Mouse (Mus musculus): Measurements from ENCODE around the gene Pmfbp1. TPM values are rescaled to one million over a fixed set of nuclear protein-coding genes. Genes with fewer than 3 reads are reported as not detected.

The Pmfbp1 gene
- polyA plus RNA-seq, 1 experiment: not detected

DNA sequence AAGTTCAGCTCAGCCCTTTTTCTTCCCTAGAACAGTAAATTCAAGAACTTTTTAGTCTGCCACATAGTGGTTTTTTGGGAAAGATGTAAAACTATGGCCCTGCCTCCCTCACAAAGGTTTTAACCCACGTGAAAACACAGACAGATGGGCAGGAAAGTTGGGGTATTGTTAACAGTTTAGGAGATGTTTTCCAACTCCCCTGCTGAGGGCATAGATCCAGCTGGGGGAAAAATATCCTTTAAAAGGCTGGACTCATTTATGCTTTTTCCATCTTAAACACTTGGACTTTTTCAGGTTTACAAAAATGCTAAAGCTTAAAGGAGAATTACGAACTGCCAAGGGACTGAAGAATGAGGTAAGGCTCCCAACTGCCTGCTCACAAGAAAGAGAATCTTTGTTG is 774 bp downstream of the Pmfbp1 start:
- no peaks in the 10 kb centered on the region for H3K4me1 ChIP-seq (ENCODE audit: control insufficient read depth, insufficient read depth, insufficient read length, low read length)
- TF ChIP-seq CTCF (IDR thresholded peaks at IDR 0.05; ENCODE audit: extremely low read depth, insufficient read length, insufficient replicate concordance, low read depth, low read length): no peak
- no peak for TF ChIP-seq POLR2A (IDR thresholded peaks at IDR 0.05; ENCODE audit: low read depth, low read length)
- no peak overlapping the region for H3K27ac ChIP-seq (ENCODE audit: insufficient read depth, low read depth, low read length)
- H3K27me3 ChIP-seq (ENCODE audit: control insufficient read depth, insufficient read depth, low read length): no peaks in the 10 kb centered on the region
- H3K4me3 ChIP-seq (ENCODE audit: low read depth, low read length): no peak overlapping the region
- 67% methylated on average over 2 of the region's 2 CpGs for WGBS
- no peaks in the 10 kb centered on the region for H3K36me3 ChIP-seq (ENCODE audit: control insufficient read depth, insufficient read depth, low read length)

DNA sequence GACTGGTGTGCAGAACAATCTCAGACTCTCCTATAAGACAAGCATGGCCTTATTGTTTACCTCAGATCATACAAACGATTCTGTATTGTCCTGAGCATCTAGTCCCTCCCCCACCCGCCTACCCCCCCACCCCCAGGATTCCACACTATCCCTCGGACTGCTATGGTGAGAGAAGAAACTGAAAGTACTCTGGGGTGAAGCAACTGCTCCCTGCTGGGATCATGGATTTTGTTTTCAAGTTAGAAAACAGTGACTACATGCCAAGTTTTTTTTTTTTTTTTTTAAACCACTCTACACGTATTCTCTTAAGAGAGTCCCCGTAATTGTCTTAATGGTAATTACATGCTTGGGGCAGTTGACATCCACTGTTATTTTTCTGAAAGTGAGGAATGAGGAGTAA is 3.6 kb downstream of the Pmfbp1 start:
- H3K36me3 ChIP-seq (ENCODE audit: control insufficient read depth, insufficient read depth, low read length): no peaks in the 10 kb centered on the region
- 46% methylated on average over 5 of the region's 5 CpGs for WGBS
- no peaks in the 10 kb centered on the region for H3K4me1 ChIP-seq (ENCODE audit: control insufficient read depth, insufficient read depth, insufficient read length, low read length)
- H3K27ac ChIP-seq (ENCODE audit: insufficient read depth, low read depth, low read length): no peak overlapping the region
- no peaks in the 10 kb centered on the region for H3K27me3 ChIP-seq (ENCODE audit: control insufficient read depth, insufficient read depth, low read length)
- H3K4me3 ChIP-seq (ENCODE audit: low read depth, low read length): no peak overlapping the region
- TF ChIP-seq CTCF (IDR thresholded peaks at IDR 0.05; ENCODE audit: extremely low read depth, insufficient read length, insufficient replicate concordance, low read depth, low read length) (no peak), POLR2A (IDR thresholded peaks at IDR 0.05; ENCODE audit: low read depth, low read length) (no peak)

DNA sequence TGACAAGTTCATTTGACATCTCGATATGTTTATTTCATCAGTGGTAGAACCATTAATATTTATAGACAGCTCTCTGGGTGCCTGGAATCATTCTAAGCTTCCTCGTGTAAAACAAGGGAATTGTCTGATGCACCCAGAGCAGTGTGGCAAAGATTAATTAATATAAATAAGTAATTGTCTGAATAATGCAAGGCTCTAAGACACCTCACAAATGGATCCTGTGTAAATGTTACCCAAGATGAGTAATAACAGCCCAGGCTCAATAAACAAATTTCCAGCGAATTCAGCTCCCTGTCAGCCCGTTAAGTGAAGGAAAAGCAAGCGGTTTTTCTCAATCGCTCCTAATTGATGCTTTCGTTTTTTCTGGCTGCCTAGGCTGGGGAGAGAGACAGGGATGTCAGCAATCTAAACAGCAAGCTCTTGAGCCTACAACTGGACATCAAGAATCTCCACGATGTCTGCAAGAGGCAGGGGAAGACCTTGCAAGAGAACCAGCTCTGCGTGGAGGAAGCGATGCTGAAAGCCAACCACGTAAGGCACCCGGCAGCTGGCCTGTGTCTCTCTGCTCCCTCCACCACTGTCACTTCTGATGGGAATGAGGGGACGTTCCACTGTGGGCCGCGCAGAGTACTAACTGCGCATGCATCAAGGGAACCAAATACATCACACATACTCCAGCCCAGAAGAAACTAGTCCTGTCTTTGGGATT is 5.3 kb downstream of the Pmfbp1 start:
- TF ChIP-seq POLR2A (IDR thresholded peaks at IDR 0.05; ENCODE audit: low read depth, low read length) (no peak), CTCF (IDR thresholded peaks at IDR 0.05; ENCODE audit: extremely low read depth, insufficient read length, insufficient replicate concordance, low read depth, low read length) (no peak)
- H3K36me3 ChIP-seq (ENCODE audit: control insufficient read depth, insufficient read depth, low read length): no peaks in the 10 kb centered on the region
- no peaks in the 10 kb centered on the region for H3K4me1 ChIP-seq (ENCODE audit: control insufficient read depth, insufficient read depth, insufficient read length, low read length)
- 78% methylated on average over 16 of the region's 16 CpGs for WGBS
- H3K4me3 ChIP-seq (ENCODE audit: low read depth, low read length): no peak overlapping the region
- H3K27me3 ChIP-seq (ENCODE audit: control insufficient read depth, insufficient read depth, low read length): no peaks in the 10 kb centered on the region
- no peak overlapping the region for H3K27ac ChIP-seq (ENCODE audit: insufficient read depth, low read depth, low read length)

DNA sequence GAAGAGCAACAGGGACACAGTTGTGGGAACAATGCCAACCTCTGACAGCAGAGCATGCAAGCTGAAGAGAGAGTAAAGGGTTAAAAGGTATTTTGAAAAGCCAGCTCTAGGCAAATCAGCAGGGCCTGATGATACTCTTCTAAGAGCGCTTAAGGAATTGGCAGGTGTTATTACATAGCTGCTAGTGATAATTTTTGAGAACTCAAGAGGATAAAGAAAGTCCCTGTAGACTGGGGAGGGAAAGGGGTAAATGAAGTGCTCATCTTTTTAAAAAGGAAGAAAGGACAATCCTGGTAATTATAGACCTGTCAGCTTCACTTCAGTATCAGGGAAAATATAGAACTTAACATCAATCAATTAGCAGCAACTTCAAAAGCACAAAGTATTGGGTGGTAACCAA is 9.7 kb downstream of the Pmfbp1 start:
- Histone ChIP-seq H3K4me1 (ENCODE audit: control insufficient read depth, insufficient read depth, insufficient read length, low read length) (no peaks in the 10 kb centered on the region), H3K36me3 (ENCODE audit: control insufficient read depth, insufficient read depth, low read length) (no peaks in the 10 kb centered on the region), H3K27ac (ENCODE audit: insufficient read depth, low read depth, low read length) (no peak overlapping the region), H3K27me3 (ENCODE audit: control insufficient read depth, insufficient read depth, low read length) (no peaks in the 10 kb centered on the region), H3K4me3 (ENCODE audit: low read depth, low read length) (no peak overlapping the region)
- WGBS: 69% methylated on average over 1 of the region's 1 CpGs
- TF ChIP-seq CTCF (IDR thresholded peaks at IDR 0.05; ENCODE audit: extremely low read depth, insufficient read length, insufficient replicate concordance, low read depth, low read length) (no peak), POLR2A (IDR thresholded peaks at IDR 0.05; ENCODE audit: low read depth, low read length) (no peak)

DNA sequence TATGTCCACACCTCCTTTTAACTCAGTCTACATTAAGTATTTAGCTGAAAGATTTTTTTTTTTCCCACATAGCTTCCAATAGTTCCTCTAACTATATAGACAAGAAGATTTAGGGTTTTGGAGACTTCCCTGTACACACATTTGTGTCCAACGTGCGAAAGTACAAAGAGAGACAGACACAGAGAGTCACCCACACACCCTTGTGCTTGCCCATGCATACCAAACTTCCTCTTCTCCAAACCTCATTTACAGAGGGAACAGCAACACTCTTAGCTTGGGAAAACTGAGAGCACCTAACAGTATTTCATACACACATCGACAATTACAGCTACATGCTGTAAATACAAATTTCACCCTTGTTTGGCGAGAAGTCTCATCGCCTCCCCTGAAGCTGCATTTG is 11.7 kb downstream of the Pmfbp1 start:
- H3K27me3 ChIP-seq (ENCODE audit: control insufficient read depth, insufficient read depth, low read length): no peaks in the 10 kb centered on the region
- no peaks in the 10 kb centered on the region for H3K4me1 ChIP-seq (ENCODE audit: control insufficient read depth, insufficient read depth, insufficient read length, low read length)
- no peaks in the 10 kb centered on the region for H3K36me3 ChIP-seq (ENCODE audit: control insufficient read depth, insufficient read depth, low read length)
- TF ChIP-seq POLR2A (IDR thresholded peaks at IDR 0.05; ENCODE audit: low read depth, low read length) (no peak), CTCF (IDR thresholded peaks at IDR 0.05; ENCODE audit: extremely low read depth, insufficient read length, insufficient replicate concordance, low read depth, low read length) (no peak)
- WGBS: 81% methylated on average over 5 of the region's 5 CpGs
- H3K27ac ChIP-seq (ENCODE audit: insufficient read depth, low read depth, low read length): no peak overlapping the region
- no peak overlapping the region for H3K4me3 ChIP-seq (ENCODE audit: low read depth, low read length)

GRCm38 (mm10) chr8:109524008-109524407 is 30.2 kb downstream of the Pmfbp1 start:
- Histone ChIP-seq H3K36me3 (ENCODE audit: control insufficient read depth, insufficient read depth, low read length) (no peaks in the 10 kb centered on the region), H3K27ac (ENCODE audit: insufficient read depth, low read depth, low read length) (no peak overlapping the region), H3K4me3 (ENCODE audit: low read depth, low read length) (no peak overlapping the region), H3K27me3 (ENCODE audit: control insufficient read depth, insufficient read depth, low read length) (no peaks in the 10 kb centered on the region), H3K4me1 (ENCODE audit: control insufficient read depth, insufficient read depth, insufficient read length, low read length) (no peaks in the 10 kb centered on the region)
- TF ChIP-seq POLR2A (IDR thresholded peaks at IDR 0.05; ENCODE audit: low read depth, low read length): no peak
- TF ChIP-seq CTCF (IDR thresholded peaks at IDR 0.05; ENCODE audit: extremely low read depth, insufficient read length, insufficient replicate concordance, low read depth, low read length): no peak
- WGBS: 72% methylated on average over 2 of the region's 2 CpGs

- H3K4me3 ChIP-seq (ENCODE audit: low read depth, low read length): no peak overlapping the region
- WGBS: 74% methylated on average over 19 of the region's 19 CpGs
- H3K27ac ChIP-seq (ENCODE audit: insufficient read depth, low read depth, low read length): no peak overlapping the region
- no peak for TF ChIP-seq POLR2A (IDR thresholded peaks at IDR 0.05; ENCODE audit: low read depth, low read length)
- peak; percentile 45; the same call in 1 of the 2 replicates for TF ChIP-seq CTCF (IDR thresholded peaks at IDR 0.05; ENCODE audit: extremely low read depth, insufficient read length, insufficient replicate concordance, low read depth, low read length)
- H3K4me1 ChIP-seq (ENCODE audit: control insufficient read depth, insufficient read depth, insufficient read length, low read length): no peaks in the 10 kb centered on the region
- no peaks in the 10 kb centered on the region for H3K27me3 ChIP-seq (ENCODE audit: control insufficient read depth, insufficient read depth, low read length)
- H3K36me3 ChIP-seq (ENCODE audit: control insufficient read depth, insufficient read depth, low read length): no peaks in the 10 kb centered on the region
Measured at GRCm38 (mm10) chr8:109535140-109535990, 41.5 kb downstream of the Pmfbp1 start.

All from small intestine, adult 2 months (tissue).